Mouse (Mus musculus) retina, postnatal 1 day (tissue): ENCODE measurements around the gene Nags.
"Not testable (repeated sequence)": the region's sequence is repeated elsewhere in the genome, so short reads cannot be mapped to it uniquely, and the experiment has no call there.

ENCODE experiments used
- DNase-seq: peaks from one replicate; pipeline ENCODE4 v3.0.0-alpha.2; 2012

The Nags gene

GRCm38 (mm10) chr11:102158024-102158423, 12.7 kb downstream of the Nags start:
- DNase-seq = not testable (repeated sequence)

GRCm38 (mm10) chr11:102159781-102160180, 14.5 kb downstream of the Nags start:
- no peak for DNase-seq

DNA sequence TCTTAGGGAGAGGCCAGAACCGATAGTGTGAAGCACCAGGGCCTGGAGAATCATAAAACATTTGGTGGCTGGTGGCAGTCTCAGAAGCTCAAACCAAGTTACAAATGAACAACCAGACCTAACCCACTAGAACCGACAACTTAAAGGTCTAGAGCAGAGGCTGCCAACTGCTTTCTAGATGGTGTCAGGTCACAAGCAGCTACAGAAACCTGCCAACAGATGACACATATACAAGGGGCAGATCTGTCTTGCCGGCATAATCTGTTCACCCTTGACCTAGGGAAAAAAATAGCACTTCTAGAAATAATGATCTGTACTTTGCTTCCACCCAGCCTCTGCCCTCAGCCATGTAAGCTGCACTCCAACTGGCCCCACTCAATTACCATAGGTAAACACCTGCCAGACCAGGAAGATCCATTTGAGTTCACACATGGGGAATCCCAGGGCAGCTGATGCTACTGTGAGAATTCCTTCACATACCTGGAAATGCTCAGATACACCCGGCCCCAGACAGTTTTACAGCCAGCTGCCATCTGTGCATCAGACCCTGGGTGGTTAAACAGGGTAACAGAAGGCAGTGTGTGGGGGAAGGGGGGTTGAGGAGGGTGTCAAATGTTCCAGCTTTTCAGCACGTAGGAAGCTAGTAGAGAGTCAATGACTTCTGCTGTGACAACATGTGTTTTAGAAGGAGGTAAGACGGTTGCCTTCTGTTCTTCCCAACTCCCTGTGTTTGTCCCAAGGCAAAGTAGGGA, 20.8 kb downstream of the Nags start:
- no peak for DNase-seq

DNA sequence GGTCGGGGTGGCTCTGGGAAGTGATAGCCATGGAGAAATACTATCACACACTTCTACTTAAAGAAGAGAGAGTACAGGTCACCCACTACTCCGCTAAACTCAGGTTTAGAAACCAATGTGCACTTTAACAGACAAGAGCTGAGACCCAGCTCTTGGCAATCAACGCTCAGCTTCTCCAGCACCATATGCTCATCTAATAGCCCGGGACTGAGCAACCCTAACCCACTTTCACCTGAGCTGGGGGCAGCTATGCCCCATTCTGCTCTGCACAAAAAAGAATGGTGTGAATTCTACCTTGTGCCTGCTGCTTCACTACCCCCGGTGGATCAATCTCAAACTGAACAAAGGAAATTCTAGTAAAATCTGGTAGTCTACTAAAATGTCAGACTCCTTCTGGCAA, 22.2 kb downstream of the Nags start:
- DNase-seq = no peak

- no peak for DNase-seq
Observed at GRCm38 (mm10) chr11:102168689-102169088, 23.4 kb downstream of the Nags start.

GRCm38 (mm10) chr11:102179836-102180235, 34.5 kb downstream of the Nags start:
- no peak for DNase-seq

GRCm38 (mm10) chr11:102184253-102184645, 38.9 kb downstream of the Nags start:
- DNase-seq = no peak

GRCm38 (mm10) chr11:102184646-102185495, 39.6 kb downstream of the Nags start, which contains the start of gene Lsm12:
Gene Lsm12, minus strand, starts transcription at chr11:102185296.
- peak; percentile 95 for DNase-seq

DNA sequence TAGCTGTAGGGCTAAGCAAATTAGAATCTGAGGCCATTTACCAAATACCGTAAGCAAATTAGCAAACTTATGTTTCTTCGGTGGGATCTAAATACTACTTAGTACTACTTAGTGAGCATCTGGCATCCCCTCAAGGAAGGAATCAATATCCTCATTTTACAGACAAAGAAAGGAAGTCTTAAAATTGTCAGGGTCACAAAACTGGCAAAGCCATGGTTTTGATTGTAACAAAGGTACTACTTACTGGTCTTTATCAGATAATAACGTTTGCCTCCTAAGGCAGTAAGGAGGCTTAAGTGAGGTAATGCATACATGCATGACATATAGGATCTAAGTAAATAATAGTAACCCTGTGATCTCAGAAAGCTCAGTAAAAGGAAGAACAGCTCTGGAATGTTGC, 40.4 kb downstream of the Nags start:
- DNase-seq = no peak

- DNase-seq = no peak
Observed at GRCm38 (mm10) chr11:102186235-102186634, 40.9 kb downstream of the Nags start.

GRCm38 (mm10) chr11:102188980-102189379, 43.7 kb downstream of the Nags start:
- no peak for DNase-seq

- peak; percentile 96 for DNase-seq
Observed at GRCm38 (mm10) chr11:102189461-102190436, 44.4 kb downstream of the Nags start, which contains the start of gene G6pc3. Gene G6pc3, plus strand, starts transcription at chr11:102189620.

GRCm38 (mm10) chr11:102190848-102191247, 45.5 kb downstream of the Nags start:
- DNase-seq = no peak

DNA sequence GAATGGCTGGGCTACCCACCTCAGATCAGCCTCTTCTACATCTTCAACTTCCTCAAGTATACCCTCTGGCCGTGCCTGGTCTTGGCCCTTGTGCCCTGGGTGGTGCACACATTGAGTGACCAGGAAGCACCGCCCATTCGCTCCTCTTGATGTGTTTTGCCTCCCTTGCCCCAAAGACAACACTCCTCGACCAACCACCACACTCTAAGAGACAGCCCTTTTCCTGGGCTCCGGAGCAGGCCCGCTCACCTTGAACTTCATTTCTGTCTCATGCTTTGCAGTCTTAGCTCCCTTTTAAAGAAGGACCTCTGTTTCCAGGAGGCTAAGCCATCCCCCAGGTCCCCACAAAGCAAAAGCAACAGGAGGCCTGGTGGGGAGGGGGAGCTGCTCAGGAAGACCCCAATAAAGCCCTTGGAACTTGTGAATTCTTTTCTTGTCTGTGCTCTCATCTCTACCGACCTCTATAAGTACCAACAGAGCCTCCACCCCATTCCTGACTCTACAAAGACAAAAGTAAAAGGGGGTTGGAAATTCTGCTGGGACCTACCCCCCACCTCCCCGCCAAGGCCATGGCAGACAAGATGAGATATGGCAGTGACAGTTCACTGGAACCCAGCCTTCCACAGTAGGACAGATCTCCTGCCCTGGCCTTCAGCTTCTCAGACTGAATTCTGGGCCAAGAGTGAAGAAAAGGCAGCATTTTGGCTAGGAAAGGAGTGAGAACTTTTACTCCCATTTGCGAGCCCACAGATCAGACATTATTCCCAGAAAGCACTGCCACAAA, 48.5 kb downstream of the Nags start:
- no peak for DNase-seq

- no peak for DNase-seq
Observed at GRCm38 (mm10) chr11:102196018-102196797, 50.9 kb downstream of the Nags start.

DNA sequence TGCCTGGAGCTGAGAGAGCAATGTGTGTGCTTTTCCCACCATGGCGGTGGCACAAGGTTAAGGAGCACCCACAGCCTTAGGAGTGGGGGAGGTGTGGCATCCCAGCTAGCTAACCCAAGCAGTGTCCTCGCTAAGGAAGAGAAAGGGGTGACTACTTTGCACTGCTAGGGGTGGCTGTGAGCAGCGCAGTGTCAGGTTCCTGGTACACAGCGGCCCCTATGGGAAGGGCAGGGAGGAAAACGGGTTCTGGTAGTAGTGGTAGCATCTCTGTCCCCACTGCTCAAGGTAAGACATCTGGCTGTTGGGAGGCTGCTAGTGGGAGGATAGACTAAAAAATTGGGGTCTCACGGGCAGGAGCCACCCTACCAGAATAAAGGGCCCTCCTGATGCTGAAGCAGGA, 52.9 kb downstream of the Nags start:
- DNase-seq = no peak
